Mouse (Mus musculus): Measurements from ENCODE around the gene Gm10644. TPM values are rescaled to one million over a fixed set of nuclear protein-coding genes. Genes with fewer than 3 reads are reported as not detected.
"Not testable (repeated sequence)": the region's sequence is repeated elsewhere in the genome, so short reads cannot be mapped to it uniquely, and the experiment has no call there.

Gm10644 gene
- total RNA-seq, 2 experiments from 2014 or later, result 0.11 TPM; not detected in 1

DNA sequence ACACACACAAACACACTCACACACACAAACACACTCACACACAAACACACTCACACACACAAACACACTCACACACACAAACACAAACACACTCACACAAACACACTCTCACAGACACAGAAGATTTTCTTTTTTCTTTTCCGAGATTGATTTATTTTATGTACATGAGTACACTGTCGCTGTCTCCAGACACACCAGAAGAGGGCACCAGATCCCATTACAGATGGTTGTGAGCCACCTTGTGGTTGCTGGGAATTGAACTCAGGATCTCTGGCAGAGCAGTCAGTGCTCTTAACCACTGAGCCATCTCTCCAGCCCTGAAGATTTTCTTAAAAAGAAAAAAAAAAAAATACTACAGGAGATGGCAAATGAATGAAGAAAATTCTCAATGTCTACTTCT is 28.2 kb upstream of the Gm10644 start:
- DNase-seq (ENCODE audit: extremely low spot score in 1 of 2, low spot score in 2 of 2); intact Hi-C loops (cut with DNase I): not testable (repeated sequence)

DNA sequence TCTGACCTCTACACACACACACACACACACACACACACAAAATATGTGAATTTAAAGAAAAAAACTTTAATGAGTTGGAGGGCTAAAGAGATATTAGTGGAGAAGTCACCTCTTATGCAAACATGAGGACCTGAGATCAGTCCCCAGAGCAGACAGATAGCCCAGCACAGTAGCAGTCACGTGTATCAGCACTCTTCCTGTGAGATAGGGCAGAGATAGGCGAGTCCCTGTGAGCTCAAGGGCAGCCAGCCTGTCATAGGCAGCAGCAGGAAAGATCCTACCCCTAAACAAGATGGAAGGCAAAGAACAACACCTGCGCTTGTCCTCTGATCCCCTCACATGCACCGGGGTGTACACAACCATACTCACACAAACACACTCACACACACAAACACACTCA is 27.4 kb upstream of the Gm10644 start:
- no peak for DNase-seq (ENCODE audit: extremely low spot score in 1 of 2, low spot score in 2 of 2)
- intact Hi-C loops (cut with DNase I), result no loop called here

- intact Hi-C loops (cut with DNase I), result no loop called here
- no peak for DNase-seq (ENCODE audit: extremely low spot score in 1 of 2, low spot score in 2 of 2)
Observed at GRCm38 (mm10) chr8:83981533-83981932, 26.5 kb upstream of the Gm10644 start.

GRCm38 (mm10) chr8:83980845-83981244 is 25.8 kb upstream of the Gm10644 start:
- intact Hi-C loops (cut with DNase I), result no loop called here
- DNase-seq (ENCODE audit: extremely low spot score in 1 of 2, low spot score in 2 of 2), result peak in 1 of 2 experiments; percentile 36

DNA sequence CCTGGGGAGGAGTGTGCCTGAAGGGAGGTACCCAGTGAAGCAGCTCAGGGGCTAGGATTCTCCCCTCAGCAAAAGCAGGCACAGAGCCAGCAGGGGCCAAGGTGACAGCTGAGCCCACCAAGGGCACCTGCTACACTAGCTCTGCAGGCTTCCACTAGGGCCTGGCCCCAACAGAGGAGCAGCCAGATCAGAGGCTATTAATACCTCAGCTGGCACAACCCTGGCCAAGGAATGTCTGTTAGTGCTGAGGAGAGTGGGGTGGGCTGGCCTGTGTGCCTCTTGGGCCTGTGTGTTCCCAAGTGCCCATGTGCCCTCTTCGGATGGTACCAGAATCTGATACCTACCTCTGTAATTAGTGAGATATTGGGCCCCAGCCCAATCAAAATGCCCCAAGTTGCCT is 25.2 kb upstream of the Gm10644 start:
- peak in 1 of 2 experiments; percentile 24 for DNase-seq (ENCODE audit: extremely low spot score in 1 of 2, low spot score in 2 of 2)
- intact Hi-C loops (cut with DNase I), result no loop called here

GRCm38 (mm10) chr8:83978200-83978599 is 23.2 kb upstream of the Gm10644 start:
- intact Hi-C loops (cut with DNase I), result no loop called here
- no peak for DNase-seq (ENCODE audit: extremely low spot score in 1 of 2, low spot score in 2 of 2)

DNA sequence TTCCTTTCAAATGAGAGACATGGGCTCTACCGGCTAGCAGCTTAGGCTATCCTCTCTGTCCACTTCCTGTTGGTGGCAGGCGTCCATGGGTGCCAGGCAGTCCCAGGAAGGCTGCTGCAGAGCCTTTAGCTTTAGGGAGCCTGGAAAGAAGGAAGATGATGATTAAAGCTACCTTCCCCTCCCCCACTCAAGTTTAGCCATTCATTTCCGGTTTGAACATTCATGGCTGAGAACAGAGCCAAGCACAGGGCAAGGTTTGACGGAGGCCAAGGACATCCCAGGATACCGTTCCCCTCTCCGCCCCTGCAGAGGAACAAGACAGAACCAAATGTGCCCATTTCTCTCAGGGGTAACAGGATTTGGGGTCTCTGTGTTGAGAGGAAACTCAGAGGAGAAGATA is 22.6 kb upstream of the Gm10644 start:
- intact Hi-C loops (cut with DNase I), result no loop called here
- DNase-seq (ENCODE audit: extremely low spot score in 1 of 2, low spot score in 2 of 2), result peak in 1 of 2 experiments; percentile 27

GRCm38 (mm10) chr8:83976779-83977350 is 21.9 kb upstream of the Gm10644 start:
- peak in 1 of 2 experiments; percentile 40 for DNase-seq (ENCODE audit: extremely low spot score in 1 of 2, low spot score in 2 of 2)
- intact Hi-C loops (cut with DNase I), result no loop called here

GRCm38 (mm10) chr8:83976101-83976630 is 21.2 kb upstream of the Gm10644 start:
- intact Hi-C loops (cut with DNase I), result no loop called here

GRCm38 (mm10) chr8:83974521-83974920 is 19.5 kb upstream of the Gm10644 start:
- intact Hi-C loops (cut with DNase I), result no loop called here
- peak in 1 of 2 experiments; percentile 21 for DNase-seq (ENCODE audit: extremely low spot score in 1 of 2, low spot score in 2 of 2)

More at GRCm38 (mm10) chr8:83976101-83976630, 21.2 kb upstream of the Gm10644 start:
- DNase-seq (ENCODE audit: extremely low spot score in 1 of 2, low spot score in 2 of 2), result no peak

GRCm38 (mm10) chr8:83973161-83974031 is 18.4 kb upstream of the Gm10644 start:
- DNase-seq (ENCODE audit: extremely low spot score in 1 of 2, low spot score in 2 of 2), result peak in 1 of 2 experiments; percentile 55
- intact Hi-C loops (cut with DNase I), result no loop called here

DNA sequence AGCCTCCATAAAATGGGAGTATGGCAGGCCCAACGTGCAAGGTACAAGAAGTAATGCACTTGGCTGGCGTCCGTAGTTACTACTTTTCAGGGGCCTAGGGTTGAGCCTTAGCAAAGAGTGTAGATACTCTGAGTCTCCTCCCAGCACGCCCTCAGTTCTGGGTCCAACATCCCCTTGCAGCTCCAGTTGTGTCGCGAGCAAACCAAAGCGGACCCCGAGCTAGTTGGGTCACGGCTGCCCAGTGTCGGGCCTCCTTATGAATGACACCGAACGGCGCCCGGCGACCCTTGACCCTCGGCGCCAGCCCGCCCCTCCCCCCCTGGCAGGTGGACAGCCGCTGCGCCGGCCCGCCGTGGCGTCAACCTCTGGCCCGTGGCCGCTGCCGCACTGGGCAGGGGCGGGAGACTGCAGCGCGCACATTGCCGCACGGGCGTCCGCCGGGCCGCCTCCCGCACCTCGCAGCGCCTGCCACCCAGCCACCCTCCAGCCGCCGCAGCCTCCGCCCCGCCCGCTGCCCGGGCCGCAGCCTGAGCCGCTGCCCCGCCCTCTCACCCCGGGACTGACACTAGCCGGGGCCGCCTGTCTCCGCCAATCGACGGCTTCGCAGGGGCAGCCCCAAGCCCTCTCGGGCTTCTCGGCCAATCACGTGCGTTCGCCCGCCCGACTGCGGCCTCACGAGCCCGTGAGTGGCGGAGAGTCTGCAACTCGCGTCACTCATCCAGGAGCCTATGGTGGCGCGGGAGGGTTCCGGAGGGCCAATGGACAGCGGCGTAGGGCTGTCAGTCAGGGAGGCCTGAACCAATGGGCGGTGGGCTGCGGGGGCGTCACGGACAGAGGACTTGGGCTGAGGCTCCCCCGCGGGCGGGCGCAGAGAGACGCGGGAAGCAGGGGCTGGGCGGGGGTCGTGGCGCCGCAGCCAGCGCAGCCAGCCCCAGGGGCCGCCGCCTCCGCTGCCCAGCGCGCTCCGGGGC is 17.4 kb upstream of the Gm10644 start, which contains the start of gene Prkaca:
Prkaca (plus strand) TSS at position 844 of the 971 bp plus-strand sequence.
- intact Hi-C loops (cut with DNase I), result no loop called here
- peak; percentile 99 to 100 for DNase-seq (ENCODE audit: extremely low spot score in 1 of 2, low spot score in 2 of 2)

DNA sequence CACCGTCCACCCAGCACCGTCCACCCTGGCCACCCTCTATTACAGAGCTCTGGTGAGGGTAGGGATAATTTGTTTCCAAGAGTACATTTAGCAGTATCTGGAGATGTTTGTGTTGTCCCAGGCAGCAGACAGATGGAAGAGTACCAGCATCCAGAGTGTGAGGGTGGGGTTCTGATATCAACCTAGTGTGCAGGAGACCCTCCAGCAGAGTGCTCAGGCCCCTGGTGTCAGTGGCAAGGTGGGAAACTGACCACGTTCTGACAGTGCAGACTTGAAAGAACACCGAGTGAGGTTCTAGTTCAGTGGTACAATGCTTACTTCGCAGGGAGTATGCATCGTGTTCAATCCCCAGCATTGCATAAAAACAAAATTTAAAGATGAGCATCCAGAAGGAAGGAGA is 16.7 kb upstream of the Gm10644 start:
- DNase-seq (ENCODE audit: extremely low spot score in 1 of 2, low spot score in 2 of 2), result no peak
- intact Hi-C loops (cut with DNase I), result no loop called here

DNA sequence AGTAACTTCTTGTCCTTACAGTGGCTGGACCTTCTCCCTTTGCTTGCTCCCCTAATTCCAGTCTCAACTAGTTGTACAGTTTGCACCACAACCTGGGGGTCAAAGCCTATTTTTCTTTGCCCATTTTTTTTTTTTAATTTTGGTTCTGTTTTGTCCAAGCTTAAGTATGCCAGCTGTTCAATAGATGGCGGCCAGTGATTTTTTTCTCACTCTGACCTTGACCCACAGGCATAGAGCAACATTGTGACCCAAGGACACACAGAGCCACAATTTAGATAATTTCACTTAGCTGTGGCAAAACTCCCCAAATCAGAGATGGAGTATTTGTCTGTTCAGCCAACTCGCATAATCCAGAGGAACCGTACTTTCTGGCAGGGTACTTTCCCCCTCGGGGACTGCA is 16.1 kb upstream of the Gm10644 start:
- intact Hi-C loops (cut with DNase I), result no loop called here
- no peak for DNase-seq (ENCODE audit: extremely low spot score in 1 of 2, low spot score in 2 of 2)

DNA sequence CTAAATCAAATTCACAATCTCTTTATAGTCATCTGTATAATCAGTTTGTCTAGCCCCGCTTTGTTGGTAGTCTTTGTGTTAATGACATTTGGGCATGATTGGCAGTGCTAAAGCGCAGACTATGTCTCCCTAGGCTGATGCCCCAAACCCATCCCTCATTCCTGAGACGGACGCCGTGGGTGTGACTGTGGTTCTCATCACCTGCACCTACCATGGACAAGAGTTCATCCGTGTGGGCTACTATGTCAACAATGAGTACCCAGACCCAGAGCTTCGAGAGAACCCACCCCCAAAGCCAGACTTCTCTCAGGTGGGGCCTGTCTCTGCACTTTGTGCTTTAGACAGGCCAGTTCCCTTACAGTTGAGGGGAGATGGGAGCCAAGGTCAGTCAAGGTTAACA is 12.7 kb upstream of the Gm10644 start:
- intact Hi-C loops (cut with DNase I), result no loop called here
- no peak for DNase-seq (ENCODE audit: extremely low spot score in 1 of 2, low spot score in 2 of 2)

DNA sequence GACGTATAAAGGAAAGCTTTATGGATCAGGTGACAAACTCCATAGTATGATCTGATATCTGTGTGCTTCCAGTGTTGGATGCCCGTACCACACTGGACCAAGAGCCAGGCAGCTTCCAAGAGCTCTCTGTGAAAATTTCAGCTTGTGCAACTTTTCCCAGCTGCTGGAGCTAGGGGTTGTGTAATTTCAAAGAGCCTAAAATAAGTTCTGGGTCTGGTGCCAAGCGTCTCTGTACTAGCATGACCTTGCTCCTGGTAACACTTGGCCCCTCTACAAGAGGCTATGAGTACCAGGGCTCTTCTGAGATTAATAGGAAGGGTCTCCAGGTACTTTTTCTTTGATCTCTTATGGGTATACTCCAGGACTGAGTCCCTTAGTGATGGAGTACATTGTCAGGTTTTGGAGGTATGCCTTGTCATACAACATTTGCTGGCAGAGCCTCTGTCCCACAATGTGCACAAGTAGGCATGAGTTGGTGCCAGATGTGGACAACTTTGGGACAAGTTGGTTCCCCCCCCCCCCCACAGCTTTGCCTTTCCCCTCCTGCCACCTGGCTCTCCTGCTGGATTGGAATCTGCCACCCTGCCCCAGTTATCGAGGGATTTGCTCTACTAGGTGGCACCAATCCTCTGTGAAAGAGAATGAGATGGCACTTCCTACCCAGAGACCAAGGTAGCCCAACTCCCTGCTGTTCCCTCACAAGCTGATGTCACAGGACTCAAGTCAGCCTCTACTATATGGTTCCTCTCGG is 9.2 kb upstream of the Gm10644 start:
- intact Hi-C loops (cut with DNase I), result no loop called here
- DNase-seq (ENCODE audit: extremely low spot score in 1 of 2, low spot score in 2 of 2), result no peak

DNA sequence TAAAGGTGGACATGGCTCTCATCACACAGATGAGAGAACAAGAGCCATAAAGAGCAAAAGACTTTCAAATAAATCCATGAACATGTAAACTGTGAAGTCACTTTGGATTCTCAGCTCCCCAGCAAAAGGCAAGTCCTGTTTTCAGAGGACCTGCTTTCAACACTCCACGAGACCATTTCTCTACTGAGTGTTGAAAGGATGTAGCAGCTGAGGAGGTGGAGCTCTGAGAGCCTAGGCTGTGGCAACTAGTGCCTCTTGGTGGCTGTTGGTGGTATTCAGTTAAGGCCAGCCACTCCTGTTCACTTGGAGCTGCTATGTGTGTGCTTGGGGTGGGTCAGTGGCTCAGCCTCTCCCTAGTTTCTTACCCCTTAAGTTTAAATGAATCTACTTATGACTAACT is 1.8 kb upstream of the Gm10644 start:
- DNase-seq (ENCODE audit: extremely low spot score in 1 of 2, low spot score in 2 of 2), result no peak
- intact Hi-C loops (cut with DNase I), result loop anchor here (10.0 kb wide), 1 partner anchor 232 kb away; no protein-coding TSS in a partner anchor

- intact Hi-C loops (cut with DNase I), result loop anchor here (10.0 kb wide), 1 partner anchor 231 kb away; no protein-coding TSS in a partner anchor
- DNase-seq (ENCODE audit: extremely low spot score in 1 of 2, low spot score in 2 of 2), result no peak
Observed at GRCm38 (mm10) chr8:83955958-83956218, 883 bp upstream of the Gm10644 start.

All from left cerebral cortex, postnatal 10 days (tissue).